Mouse (Mus musculus) forebrain, embryonic 11.5 days (tissue): ENCODE measurements around the gene Maml3. TPM values are rescaled to one million over a fixed set of nuclear protein-coding genes. Genes with fewer than 3 reads are reported as not detected.

Source experiments
- polyA plus RNA-seq: library from polyadenylated mRNA; unstranded; fragments of >200 nt; fragmentation: Nextera tagmentation; extraction: Ambion mirVana; gene quantifications from 2 replicates; pipeline ENCODE4 v1.2.1, GENCODE M21; 2014

The Maml3 gene
- polyA plus RNA-seq, 1 experiment from 2014 or later: 7.5 TPM

Other genes starting within 250 kb of the Maml3 start
- gene Foxo1, start 163.3 kb upstream of the Maml3 start, polyA plus RNA-seq: 3.7 and 4.2 TPM in 2 replicates